Mouse (Mus musculus): ENCODE results near the gene Stoml3.

DNA sequence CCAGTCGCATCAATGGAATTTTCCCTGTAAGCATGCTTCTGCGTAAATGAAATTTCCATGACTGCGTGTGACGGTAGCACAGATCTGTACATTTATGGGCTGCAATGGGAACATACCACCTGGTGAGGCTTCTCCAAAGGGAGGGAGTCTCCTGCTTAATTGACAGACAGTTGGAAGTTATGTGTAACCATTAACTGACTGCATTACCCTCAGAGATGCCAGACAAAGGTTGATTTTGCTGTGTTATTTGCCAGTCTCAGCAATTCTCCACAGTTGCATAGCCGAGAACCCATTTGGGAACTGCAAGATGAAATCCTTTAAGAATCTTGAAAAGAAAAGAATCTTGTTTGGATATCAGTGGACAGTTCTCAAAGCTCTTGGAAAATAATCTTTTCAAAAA lies 16.4 kb upstream of the Stoml3 start:
- TF ChIP-seq MAFK (IDR thresholded peaks at IDR 0.05; ENCODE audit: insufficient read depth, low read depth, low read length) (no peak), ZC3H11A (IDR thresholded peaks at IDR 0.05; ENCODE audit: borderline replicate concordance, low read depth, low read length) (no peak), ZNF384 (IDR thresholded peaks at IDR 0.05; ENCODE audit: low read depth, low read length) (no peak), CHD2 (IDR thresholded peaks at IDR 0.05; ENCODE audit: low read depth, low read length) (no peak)

Measured in ES-E14 (cell line).